Mouse (Mus musculus): ENCODE data around the gene Wasl. TPM values are rescaled to one million over a fixed set of nuclear protein-coding genes. Genes with fewer than 3 reads are reported as not detected.

The Wasl gene
- polyA plus RNA-seq, 1 experiment = 198 TPM

- no peaks in the 10 kb centered on the region for H3K4me1 ChIP-seq (ENCODE audit: control insufficient read depth, insufficient read depth, insufficient read length, low read length)
- H3K4me3 ChIP-seq (ENCODE audit: low read depth, low read length) = no peak overlapping the region
- H3K27me3 ChIP-seq (ENCODE audit: control insufficient read depth, insufficient read depth, low read length) = no peaks in the 10 kb centered on the region
- TF ChIP-seq CTCF (IDR thresholded peaks at IDR 0.05; ENCODE audit: extremely low read depth, insufficient read length, insufficient replicate concordance, low read depth, low read length) = no peak
- TF ChIP-seq POLR2A (IDR thresholded peaks at IDR 0.05; ENCODE audit: low read depth, low read length) = no peak
- no peaks in the 10 kb centered on the region for H3K36me3 ChIP-seq (ENCODE audit: control insufficient read depth, insufficient read depth, low read length)
- 85% methylated on average over 5 of the region's 5 CpGs for WGBS
- H3K27ac ChIP-seq (ENCODE audit: insufficient read depth, low read depth, low read length) = no peak overlapping the region
Observed at GRCm38 (mm10) chr6:24568963-24569362, 95.8 kb downstream of the Wasl start.

GRCm38 (mm10) chr6:24564886-24565285, 99.9 kb downstream of the Wasl start:
- Histone ChIP-seq H3K4me1 (ENCODE audit: control insufficient read depth, insufficient read depth, insufficient read length, low read length) (no peaks in the 10 kb centered on the region), H3K27ac (ENCODE audit: insufficient read depth, low read depth, low read length) (no peak overlapping the region), H3K4me3 (ENCODE audit: low read depth, low read length) (no peak overlapping the region), H3K27me3 (ENCODE audit: control insufficient read depth, insufficient read depth, low read length) (no peaks in the 10 kb centered on the region), H3K36me3 (ENCODE audit: control insufficient read depth, insufficient read depth, low read length) (no peaks in the 10 kb centered on the region)
- 74% methylated on average over 1 of the region's 1 CpGs for WGBS
- TF ChIP-seq POLR2A (IDR thresholded peaks at IDR 0.05; ENCODE audit: low read depth, low read length) (no peak), CTCF (IDR thresholded peaks at IDR 0.05; ENCODE audit: extremely low read depth, insufficient read length, insufficient replicate concordance, low read depth, low read length) (no peak)

- 64% methylated on average over 9 of the region's 9 CpGs for WGBS
- no peaks in the 10 kb centered on the region for H3K36me3 ChIP-seq (ENCODE audit: control insufficient read depth, insufficient read depth, low read length)
- no peak overlapping the region for H3K4me3 ChIP-seq (ENCODE audit: low read depth, low read length)
- no peak overlapping the region for H3K27ac ChIP-seq (ENCODE audit: insufficient read depth, low read depth, low read length)
- no peak for TF ChIP-seq POLR2A (IDR thresholded peaks at IDR 0.05; ENCODE audit: low read depth, low read length)
- no peak for TF ChIP-seq CTCF (IDR thresholded peaks at IDR 0.05; ENCODE audit: extremely low read depth, insufficient read length, insufficient replicate concordance, low read depth, low read length)
- H3K27me3 ChIP-seq (ENCODE audit: control insufficient read depth, insufficient read depth, low read length) = no peaks in the 10 kb centered on the region
- H3K4me1 ChIP-seq (ENCODE audit: control insufficient read depth, insufficient read depth, insufficient read length, low read length) = no peaks in the 10 kb centered on the region
Observed at GRCm38 (mm10) chr6:24564081-24564480, 100.7 kb downstream of the Wasl start.

Other genes with a start within 250 kb of the Wasl start
- not detected in 2 replicates for gene Iqub, start 149.9 kb downstream of the Wasl start, polyA plus RNA-seq (2012; rRNA removed)
- gene Ndufa5, start 137.0 kb downstream of the Wasl start, polyA plus RNA-seq (2012; rRNA removed) = 0.88 and 1.3 TPM in 2 replicates
- gene Asb15, start 136.9 kb downstream of the Wasl start, polyA plus RNA-seq (2012; rRNA removed) = not detected in 2 replicates
- gene Lmod2, start 67.2 kb downstream of the Wasl start, polyA plus RNA-seq (2012; rRNA removed) = not detected in 2 replicates
- gene Hyal6, start 68.2 kb upstream of the Wasl start, polyA plus RNA-seq (2012; rRNA removed) = not detected in 2 replicates
- gene Hyal4, start 83.3 kb upstream of the Wasl start, polyA plus RNA-seq (2012; rRNA removed) = not detected in 2 replicates
- not detected in 2 replicates for gene Spam1, start 126.2 kb upstream of the Wasl start, polyA plus RNA-seq (2012; rRNA removed)
- not detected in 2 replicates for gene Hyal5, start 193.0 kb upstream of the Wasl start, polyA plus RNA-seq (2012; rRNA removed)

Data from small intestine, adult 2 months (tissue).